Mouse (Mus musculus) MEL-GATA-1-ER (cell line): Measurements from ENCODE around the gene Lyg2.

ENCODE experiments used
- DNase-seq: peaks from one replicate; pipeline ENCODE4 v3.0.0-alpha.2; 2012; ENCODE audit warnings: low read depth; ENCODE audit errors: extremely low read depth

Gene Lyg2

DNA sequence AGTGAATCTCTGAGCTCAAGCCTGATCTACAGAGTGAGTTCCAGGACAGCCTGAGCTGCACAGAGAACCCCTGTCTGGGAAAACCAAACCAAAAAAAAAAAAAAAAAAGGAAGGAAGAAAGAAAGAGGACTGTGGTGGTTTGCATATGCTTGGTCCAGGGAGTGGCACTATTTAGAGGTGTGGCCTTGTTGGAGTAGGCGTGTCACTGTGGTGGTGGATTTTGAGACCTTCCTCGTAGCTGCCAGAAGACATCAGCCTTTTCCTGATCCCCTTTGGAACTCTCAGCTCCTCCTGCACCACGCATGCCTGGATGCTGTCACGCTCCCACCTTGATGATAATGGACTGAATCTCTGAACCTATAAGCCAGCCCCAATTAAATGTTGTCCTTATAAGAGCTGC is 32.9 kb downstream of the Lyg2 start:
- no peak for DNase-seq

DNA sequence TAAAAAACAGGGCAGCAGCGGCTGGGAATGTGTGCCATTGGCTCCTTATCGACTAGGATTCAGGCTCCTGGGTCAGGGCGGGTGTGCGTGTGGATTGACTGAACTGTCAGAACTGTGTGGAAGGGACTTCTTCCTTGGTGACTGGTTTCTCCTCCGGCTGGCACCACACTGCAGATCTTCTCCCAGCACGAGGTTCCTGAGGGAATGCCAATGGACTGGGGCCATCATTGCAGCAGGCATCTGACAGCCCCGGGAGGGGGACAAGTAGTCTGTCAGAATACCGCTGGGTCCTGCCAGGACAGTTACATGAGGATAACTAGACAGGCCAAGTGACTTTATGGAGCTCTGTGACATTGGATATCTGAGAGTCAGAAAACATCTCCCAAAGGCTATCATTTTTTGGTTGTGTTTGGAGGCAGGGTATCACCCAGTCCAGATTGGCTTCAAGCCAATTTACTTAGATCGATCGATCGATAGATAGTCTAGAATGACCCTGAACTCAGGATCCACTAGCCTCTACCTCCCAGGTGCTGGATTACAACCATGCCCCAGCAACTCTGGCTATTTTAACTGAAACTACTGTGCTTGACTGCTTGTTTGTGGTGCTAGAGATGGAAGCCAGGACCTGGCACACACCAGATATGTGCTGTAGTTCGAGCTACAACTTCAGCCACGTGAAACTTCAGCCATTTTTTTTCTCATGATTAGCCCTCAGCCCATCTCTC is 38.4 kb downstream of the Lyg2 start:
- DNase-seq, result no peak

DNA sequence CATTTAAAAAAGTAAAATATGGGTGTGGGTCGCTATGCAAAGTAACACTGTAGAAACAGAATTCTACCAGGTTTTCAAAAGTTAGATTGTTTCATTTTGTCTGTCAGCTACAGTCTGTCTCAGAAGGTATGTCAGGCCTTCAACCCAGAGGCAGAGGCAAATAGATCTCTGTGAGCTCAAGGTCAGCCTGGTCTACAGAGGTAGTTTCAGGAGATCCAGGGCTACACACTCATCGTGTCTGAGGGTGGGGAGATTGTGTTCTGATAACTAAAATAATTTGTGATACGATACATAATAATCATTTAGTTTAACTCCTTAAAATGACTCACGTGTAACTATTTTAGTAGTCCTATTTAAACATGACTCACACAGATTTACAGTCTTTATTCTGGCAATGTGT is 43.1 kb downstream of the Lyg2 start:
- no peak for DNase-seq

DNA sequence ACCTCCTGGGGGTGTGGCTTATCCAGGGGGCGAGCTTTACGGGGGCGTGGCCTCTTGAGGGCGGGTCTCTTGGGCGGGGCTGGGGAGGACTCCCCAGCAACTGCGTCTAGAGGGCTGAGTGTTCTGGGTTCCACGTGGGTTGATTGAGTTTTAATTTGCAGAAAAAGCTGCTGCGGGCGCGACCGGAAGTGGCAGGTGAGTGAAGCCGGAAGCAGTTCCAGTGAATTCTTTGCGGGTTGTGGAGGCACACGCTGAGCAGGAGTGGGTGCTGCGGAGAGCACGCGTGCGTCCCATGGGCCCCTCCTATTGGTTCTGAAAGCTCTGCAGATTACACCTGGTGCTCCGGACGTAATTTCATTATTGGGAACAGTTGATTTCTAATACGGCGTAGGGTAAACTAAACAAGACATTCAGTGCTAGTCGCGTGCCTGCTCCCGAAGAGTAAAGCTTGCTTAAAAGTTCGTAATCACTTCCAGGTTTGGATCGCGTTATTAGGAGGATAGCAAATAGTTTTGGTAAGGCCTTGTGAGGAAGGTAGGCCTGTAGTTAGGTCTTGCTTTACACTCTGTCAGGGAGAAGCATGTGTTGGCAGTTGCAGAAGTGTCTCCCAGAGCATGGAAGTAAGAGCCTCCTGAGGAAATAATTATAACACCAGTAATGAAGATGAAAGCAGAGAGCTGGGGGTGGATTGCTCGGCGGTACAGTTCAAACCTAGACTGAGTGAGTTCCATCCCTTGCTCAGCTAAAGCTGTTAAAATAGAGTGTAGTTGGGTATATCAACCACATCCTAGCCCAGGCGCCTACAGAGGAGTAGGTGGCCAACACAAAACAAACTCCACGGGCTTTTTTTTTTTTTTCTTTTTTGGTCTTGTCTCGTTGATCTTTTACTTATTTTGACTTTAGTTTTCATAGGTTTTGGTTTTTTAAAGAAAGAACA is 43.9 kb downstream of the Lyg2 start:
- peak; percentile 84 for DNase-seq

DNA sequence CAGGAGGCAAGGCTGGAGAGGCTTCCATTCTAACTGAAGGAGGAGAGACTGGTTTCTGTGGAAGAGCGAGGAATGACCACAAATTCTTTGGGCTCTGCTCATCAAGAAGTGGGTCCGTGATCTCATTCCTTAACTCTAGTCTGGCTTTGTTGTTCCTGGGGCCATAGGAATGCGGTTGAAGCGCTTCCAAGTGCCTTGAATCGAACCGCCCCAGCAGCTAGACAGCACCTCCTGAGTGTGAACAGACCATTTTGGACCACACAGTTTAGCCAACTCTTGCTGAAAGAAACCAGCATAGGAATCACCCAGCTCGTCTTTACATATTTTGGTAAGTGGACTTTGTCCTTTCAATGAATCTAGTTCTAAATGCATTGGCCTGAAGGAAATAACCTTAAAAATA is 44.6 kb downstream of the Lyg2 start, which contains the start of gene Lipt1:
Gene Lipt1, plus strand, starts transcription at position 35 of the 400 bp plus-strand sequence.
- no peak for DNase-seq

DNA sequence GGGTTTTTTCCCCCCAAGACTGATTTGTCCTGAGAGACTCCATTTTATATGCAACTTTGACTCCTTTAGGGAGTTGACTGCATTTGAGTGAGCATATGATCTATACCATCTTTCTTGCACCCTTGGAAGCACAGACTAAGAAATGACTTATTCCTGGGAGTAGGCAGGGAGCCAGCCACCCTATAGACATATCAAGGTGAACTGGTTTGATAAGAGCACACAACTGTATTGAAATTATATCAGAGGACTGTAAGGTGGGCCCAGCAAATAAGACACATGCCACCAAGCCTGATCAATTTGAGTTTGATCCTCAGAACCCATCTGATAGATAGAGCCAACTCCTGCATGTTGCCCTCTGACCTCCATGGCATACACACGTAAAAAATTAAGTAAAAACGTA is 46.9 kb downstream of the Lyg2 start:
- no peak for DNase-seq

DNA sequence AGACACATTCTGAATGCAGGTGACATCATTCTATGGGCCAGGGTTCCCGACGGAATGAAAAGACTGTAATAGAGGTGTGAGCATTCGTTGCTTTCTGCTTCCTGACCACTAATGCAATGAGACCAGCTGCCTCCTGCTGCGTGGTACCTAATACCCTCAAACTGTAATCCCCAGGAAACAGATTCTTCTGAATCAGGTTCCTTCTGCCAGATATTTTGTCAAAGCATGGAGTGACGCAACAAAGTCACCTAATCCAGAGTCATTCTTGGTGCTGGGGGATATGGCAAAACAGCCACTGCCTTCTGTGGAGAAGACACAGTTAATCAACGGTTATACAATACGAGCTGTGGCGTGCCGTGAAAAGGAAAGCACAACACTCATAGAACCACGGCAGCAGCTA is 47.7 kb downstream of the Lyg2 start:
- DNase-seq, result no peak

DNA sequence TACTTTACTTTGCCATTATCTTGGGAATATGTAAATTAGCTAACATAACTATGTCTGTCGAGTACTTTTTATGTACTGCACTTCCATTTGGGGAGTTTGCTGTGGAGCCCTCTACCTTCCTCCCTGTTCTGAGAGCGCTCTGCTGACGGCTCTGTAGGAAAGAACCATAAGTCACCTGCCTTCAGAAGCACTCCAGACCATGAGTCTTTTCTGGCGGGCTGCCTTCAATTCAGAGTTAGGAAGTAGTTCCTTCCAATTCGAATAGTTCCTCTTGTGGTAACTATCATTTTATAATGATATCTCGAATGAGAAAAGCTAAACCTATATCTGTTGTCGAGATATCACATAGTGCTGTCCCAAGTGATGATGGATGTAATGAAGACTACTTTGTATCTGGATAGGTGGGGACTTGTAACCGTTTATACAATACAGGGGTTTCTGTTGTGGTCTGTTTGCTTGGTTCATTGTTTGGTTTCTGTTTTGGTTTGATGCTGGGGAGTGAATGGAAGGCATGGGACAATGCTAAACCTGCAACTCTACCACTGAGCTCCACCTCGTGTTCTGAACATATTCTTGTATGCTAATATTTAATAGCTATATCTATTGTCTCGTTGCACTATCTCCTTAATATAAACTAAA is 48.5 kb downstream of the Lyg2 start:
- DNase-seq, result no peak

DNA sequence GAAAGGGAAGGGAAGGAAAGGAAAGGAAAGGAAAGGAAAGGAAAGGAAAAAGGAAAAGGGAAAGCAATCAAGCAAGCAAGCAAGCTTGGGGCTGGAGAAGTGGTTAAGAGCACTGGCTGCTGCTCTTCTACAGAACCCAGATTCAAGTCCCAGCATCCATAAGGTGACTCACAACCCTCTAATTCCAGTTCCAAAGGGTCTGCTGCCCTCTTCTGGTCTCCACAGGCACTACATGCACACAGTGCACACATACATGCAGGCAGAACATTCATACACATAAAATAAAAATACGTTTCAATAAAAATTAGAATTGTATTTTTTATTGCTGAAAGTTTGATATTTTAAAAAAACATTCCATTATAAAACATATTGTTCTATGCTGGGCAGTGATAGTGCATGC is 49.2 kb downstream of the Lyg2 start:
- DNase-seq, result peak; percentile 70

DNA sequence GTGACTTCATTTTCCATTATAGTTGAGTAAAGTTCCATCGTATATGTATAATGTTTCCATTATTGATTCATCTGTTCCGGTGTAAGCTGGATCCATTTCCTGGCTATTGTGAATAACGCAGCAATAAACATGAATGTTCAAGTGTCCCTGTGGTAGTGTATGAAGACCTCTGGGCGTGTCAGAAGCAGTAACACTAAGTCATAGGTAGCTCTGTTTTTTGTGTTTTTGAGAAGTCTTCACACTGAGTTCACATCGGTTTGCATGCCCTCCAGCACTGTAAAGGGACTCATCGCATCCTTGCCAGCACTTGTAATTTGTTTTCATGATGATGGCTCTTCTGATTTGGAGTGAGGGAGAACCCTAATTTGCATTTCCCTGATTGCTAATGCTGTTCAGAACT is 50.0 kb downstream of the Lyg2 start, which contains the start of gene Tsga10:
Gene Tsga10, minus strand, starts transcription at position 144 of the 400 bp plus-strand sequence.
- DNase-seq, result no peak

DNA sequence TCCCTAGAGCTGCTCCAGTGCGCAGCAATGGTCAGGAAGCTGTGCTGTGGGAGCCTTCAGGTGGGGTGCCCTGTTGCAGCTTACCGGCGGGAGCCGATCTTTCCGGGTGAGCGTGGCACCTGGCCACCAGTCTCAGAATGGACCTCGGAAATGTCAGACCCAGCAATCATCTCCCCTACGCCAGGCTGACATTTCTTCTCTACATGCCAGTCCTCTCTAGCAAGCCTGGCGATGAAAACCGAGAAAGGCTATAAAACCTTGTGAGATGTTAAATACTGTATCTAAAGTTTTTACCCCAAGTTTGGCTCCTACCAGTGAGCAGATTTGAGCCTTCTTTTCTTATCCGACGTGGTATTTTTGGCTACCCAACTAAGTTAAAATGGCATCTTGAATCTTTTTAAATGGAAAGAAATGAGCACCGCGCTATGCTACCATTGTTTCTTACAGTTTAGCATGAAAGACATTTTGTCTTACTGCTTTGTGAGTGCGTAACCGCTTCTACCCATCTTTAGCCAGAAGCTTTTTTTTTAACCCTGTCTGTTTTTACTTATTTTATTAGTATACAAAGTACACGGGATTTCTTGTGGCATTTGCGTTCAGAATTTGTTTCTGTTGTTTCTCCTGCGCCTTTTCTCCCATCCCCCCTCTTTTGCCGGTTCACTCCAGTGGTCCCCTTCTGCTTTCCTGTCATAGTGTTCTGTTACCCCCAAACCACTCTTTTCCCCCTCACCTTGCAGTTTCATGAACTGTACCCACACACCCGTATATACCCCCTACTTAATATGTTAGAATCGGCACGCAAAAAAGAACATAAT is 50.7 kb downstream of the Lyg2 start:
- no peak for DNase-seq

DNA sequence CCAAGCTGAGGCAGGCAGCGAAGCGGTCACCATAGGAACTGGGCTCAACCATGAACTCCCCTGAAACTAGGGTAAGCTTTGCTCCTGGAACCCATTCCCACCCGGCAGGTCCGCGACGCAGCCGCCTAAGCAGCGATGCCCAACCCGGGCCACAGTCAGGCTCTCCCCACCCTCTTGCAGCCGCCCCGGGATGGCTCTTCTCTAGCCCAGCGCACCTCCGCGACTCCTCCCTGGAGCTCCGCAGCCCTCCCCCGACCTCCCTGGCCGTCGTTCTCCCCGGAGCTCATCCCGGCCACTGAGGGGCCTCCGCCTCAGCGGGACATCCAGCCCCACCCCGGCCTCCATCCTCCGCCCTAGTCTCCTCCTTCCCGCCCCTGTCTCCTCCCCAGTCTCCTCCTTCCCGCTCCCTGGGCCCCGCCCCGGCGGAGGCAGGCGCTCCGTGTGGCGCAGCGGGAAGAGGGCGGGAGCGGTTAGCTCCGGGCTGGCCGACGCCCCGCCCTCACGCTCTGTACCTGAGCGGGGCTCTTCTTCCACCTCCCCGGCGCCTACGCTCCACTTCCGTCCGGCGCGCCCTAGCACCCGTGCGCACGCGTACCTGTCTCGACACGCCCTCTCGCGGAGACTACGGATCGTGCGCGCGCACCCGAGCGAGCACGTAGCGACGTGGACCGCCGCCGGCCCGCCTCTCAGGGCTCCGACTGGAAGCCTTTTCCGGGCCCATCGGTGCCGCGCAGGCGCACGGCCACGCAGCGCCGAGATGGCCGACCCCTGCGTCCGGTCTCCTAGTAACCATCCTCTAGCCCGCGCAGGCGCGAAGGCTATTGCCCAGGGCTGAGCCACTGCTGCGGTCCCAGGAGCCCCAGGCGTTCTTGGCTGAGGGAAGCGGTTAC is 51.5 kb downstream of the Lyg2 start:
- DNase-seq, result peak; percentile 84
